Mouse (Mus musculus) limb, embryonic 14.5 days (tissue): ENCODE measurements at regions not wholly inside any gene's neighbourhood (a gene's known extent, or its start where the extent isn't known, plus 50 kb on each side); places are given as distances from the start of the nearest gene placed in this dataset.

Experiments used
- ATAC-seq: fragments of 200-750 bp; cut with Nextera tagmentation; 2 replicates; pipeline ENCODE4 v1.8.0; 2017; ENCODE audit warnings: low read depth, moderate number of reproducible peaks, moderate TSS enrichment; ENCODE audit not compliant: low FRiP score
- DNase-seq: peaks from one replicate; pipeline ENCODE4 v3.0.0-alpha.2; 2015; ENCODE audit warnings: low spot score
- H3K27ac ChIP-seq: fragments of 300-500 bp; sonication (generic); replicated peaks from 2 replicates; pipeline ENCODE4 v1.5.1; 2014; ENCODE audit warnings: low read depth, mild to moderate bottlenecking, low read length, moderate library complexity, mixed read lengths
- H3K27me3 ChIP-seq: fragments of 300-500 bp; sonication (generic); 2 replicates; pipeline ENCODE4 v1.6.1; 2014; ENCODE audit warnings: low read length, mixed read lengths; ENCODE audit not compliant: control insufficient read depth, insufficient read depth
- H3K36me3 ChIP-seq: fragments of 300-500 bp; sonication (generic); 2 replicates; pipeline ENCODE4 v1.6.1; 2014; ENCODE audit warnings: mild to moderate bottlenecking, low read length, moderate library complexity, mixed read lengths; ENCODE audit not compliant: control insufficient read depth, insufficient read depth
- H3K4me1 ChIP-seq: fragments of 300-500 bp; sonication (generic); 2 replicates; pipeline ENCODE4 v1.6.1; 2014; ENCODE audit warnings: antibody characterized with exemption, low read length, mixed read lengths; ENCODE audit not compliant: control insufficient read depth, insufficient read depth
- H3K4me2 ChIP-seq: fragments of 300-500 bp; sonication (generic); replicated peaks from 2 replicates; pipeline ENCODE4 v1.6.1; 2014; ENCODE audit warnings: low read depth, mild to moderate bottlenecking, low read length, moderate library complexity; ENCODE audit not compliant: severe bottlenecking
- H3K4me3 ChIP-seq: fragments of 300-500 bp; sonication (generic); replicated peaks from 2 replicates; pipeline ENCODE4 v1.5.1; 2014; ENCODE audit warnings: low read length
- H3K9ac ChIP-seq: fragments of 300-500 bp; sonication (generic); 2 replicates; pipeline ENCODE4 v1.6.1; 2014; ENCODE audit warnings: mild to moderate bottlenecking, low read depth, low read length, moderate library complexity; ENCODE audit not compliant: severe bottlenecking
- H3K9me3 ChIP-seq: fragments of 300-500 bp; sonication (generic); 2 replicates; pipeline ENCODE4 v1.6.1; 2016; ENCODE audit warnings: low read length; ENCODE audit not compliant: control insufficient read depth
- POLR2A ChIP-seq: fragments of 200-500 bp; IDR thresholded peaks from 2 replicates; pipeline ENCODE4 v1.8.0; 2012; ENCODE audit warnings: inconsistent platforms, mild to moderate bottlenecking, moderate library complexity, borderline replicate concordance; ENCODE audit not compliant: insufficient read depth, insufficient read length; ENCODE audit errors: extremely low read depth
- WGBS: fragments of 180-500 bp; shearing (Covaris S2); extraction: QIAGEN DNeasy Blood & Tissue Kit; methylation state at CpG from one replicate; pipeline ENCODE4 v1.1.7; 2014; 5-methylcytosine and 5-hydroxymethylcytosine counted together

DNA sequence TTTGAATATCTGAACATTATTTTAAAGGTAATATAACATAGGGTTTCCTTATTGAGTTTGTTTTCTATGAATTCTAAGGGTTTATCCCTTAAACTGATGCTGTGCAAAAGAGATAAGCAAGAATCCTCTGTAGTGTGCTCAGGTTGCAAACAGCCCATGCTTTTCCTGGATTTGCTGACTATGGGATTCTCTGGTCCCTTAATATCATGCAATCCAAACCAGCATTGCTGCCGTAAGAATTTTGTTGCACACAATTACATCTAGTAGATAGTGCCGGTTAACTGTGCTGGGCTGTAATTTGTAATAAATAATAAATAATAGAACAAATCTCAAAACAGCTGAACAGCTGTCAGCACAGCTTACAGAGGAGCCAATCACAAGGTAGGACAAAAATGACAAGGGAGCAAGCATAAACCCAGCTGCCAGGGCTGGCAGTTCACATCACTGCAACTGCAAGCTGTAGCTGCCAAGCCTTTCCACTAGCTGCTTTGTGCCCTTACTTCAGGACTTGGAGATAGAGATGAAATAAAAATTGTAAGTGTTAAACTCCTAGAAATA is 1333.6 kb upstream of the Pcdh20 start:
- H3K27me3 ChIP-seq: no peaks in the 10 kb centered on the region
- DNase-seq: peak; percentile 3

DNA sequence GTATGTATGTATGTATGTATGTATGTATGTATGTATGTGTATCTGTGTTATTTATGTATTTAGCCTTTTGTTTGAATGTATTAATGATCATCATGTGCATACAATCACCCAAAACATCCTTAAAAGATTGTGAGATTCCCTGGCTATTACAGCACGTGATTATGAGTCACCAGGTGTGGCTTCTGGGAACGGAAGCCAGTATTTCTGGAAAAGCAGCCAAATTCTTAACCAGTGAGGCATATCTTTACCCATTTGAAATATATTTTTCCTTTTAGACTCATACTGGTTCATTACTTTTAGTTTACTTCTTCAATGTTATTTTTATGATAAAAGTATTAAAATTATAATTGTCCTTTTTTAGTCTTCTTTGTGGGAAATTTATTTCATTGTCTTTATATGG is 1284.6 kb upstream of the Pcdh20 start:
- H3K4me1 ChIP-seq: no peaks in the 10 kb centered on the region
- 61% methylated on average over 2 of the region's 2 CpGs for WGBS
- H3K27ac ChIP-seq: no peak overlapping the region
- H3K9ac ChIP-seq: no peak overlapping the region
- no peaks in the 10 kb centered on the region for H3K9me3 ChIP-seq
- H3K4me3 ChIP-seq: no peak overlapping the region
- TF ChIP-seq POLR2A: no peak
- H3K4me2 ChIP-seq: no peak overlapping the region
- no peaks in the 10 kb centered on the region for H3K27me3 ChIP-seq
- no peaks in the 10 kb centered on the region for H3K36me3 ChIP-seq
- ATAC-seq (no peak), DNase-seq (no peak)

More for the DNA sequence above, 1333.6 kb upstream of the Pcdh20 start:
- no peaks in the 10 kb centered on the region for H3K36me3 ChIP-seq
- H3K9ac ChIP-seq: no peak overlapping the region
- WGBS: 61% methylated on average over 2 of the region's 2 CpGs
- no peaks in the 10 kb centered on the region for H3K9me3 ChIP-seq
- no peak overlapping the region for H3K27ac ChIP-seq
- no peaks in the 10 kb centered on the region for H3K4me1 ChIP-seq
- no peak overlapping the region for H3K4me2 ChIP-seq
- H3K4me3 ChIP-seq: no peak overlapping the region
- no peak for TF ChIP-seq POLR2A
- ATAC-seq: no peak

DNA sequence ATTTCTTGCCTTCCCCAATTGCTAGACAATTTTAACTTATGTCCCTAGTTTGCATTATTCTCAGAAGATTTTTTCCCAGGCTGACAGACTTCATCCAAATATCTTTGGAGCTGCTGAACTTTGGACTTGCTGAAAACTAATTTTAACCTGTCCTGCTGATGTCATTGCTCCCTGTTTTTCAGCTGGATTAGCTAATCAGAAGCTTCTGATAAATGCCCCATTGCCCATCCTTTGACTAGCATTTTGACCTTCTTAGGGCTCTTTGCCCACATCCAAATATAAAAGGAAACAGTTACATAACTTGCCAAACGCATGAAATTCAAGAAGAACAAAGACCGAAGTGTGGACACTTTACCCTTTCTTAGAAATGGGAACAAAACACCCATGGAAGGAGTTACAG is 1242.5 kb upstream of the Pcdh20 start:
- no peak overlapping the region for H3K4me3 ChIP-seq
- DNase-seq (no peak), ATAC-seq (no peak)
- H3K9ac ChIP-seq: no peak overlapping the region
- WGBS: 90% methylated on average over 2 of the region's 2 CpGs
- no peak overlapping the region for H3K4me2 ChIP-seq
- TF ChIP-seq POLR2A: no peak
- no peaks in the 10 kb centered on the region for H3K9me3 ChIP-seq
- H3K27me3 ChIP-seq: no peaks in the 10 kb centered on the region
- H3K4me1 ChIP-seq: no peaks in the 10 kb centered on the region
- H3K27ac ChIP-seq: no peak overlapping the region
- H3K36me3 ChIP-seq: no peaks in the 10 kb centered on the region
